Mouse (Mus musculus) forebrain, postnatal 0 days (tissue): ENCODE measurements at regions not wholly inside any gene's neighbourhood (a gene's known extent, or its start where the extent isn't known, plus 50 kb on each side); places are given as distances from the start of the nearest gene placed in this dataset.
A peak's percentile ranks its signal among the peaks of the same experiment; 100 is the strongest.

ENCODE experiments used
- ATAC-seq: fragments of 200-750 bp; cut with Nextera tagmentation; 2 replicates; pipeline ENCODE4 v1.8.0; 2017; ENCODE audit warnings: mild to moderate bottlenecking, moderate library complexity
- DNase-seq: peaks from one replicate; pipeline ENCODE4 v3.0.0-alpha.2; 2015
- H3K27ac ChIP-seq: fragments of 300-500 bp; sonication (generic); 2 replicates; pipeline ENCODE4 v1.5.1; 2014; ENCODE audit warnings: low read depth, mild to moderate bottlenecking, antibody characterized with exemption, low read length, moderate library complexity, mixed read lengths
- H3K27me3 ChIP-seq: fragments of 300-500 bp; sonication (generic); 2 replicates; pipeline ENCODE4 v1.6.1; 2014; ENCODE audit warnings: mild to moderate bottlenecking, low read length, mixed read lengths; ENCODE audit not compliant: insufficient read depth
- H3K36me3 ChIP-seq: fragments of 300-500 bp; sonication (generic); 2 replicates; pipeline ENCODE4 v1.6.1; 2014; ENCODE audit warnings: mild to moderate bottlenecking, moderate library complexity; ENCODE audit not compliant: insufficient read depth
- H3K4me1 ChIP-seq: fragments of 300-500 bp; sonication (generic); 2 replicates; pipeline ENCODE4 v1.6.1; 2014; ENCODE audit warnings: antibody characterized with exemption; ENCODE audit not compliant: insufficient read depth
- H3K4me2 ChIP-seq: fragments of 300-500 bp; sonication (generic); 2 replicates; pipeline ENCODE4 v1.6.1; 2014; ENCODE audit warnings: low read depth, mild to moderate bottlenecking, moderate library complexity
- H3K4me3 ChIP-seq: fragments of 300-500 bp; sonication (generic); 2 replicates; pipeline ENCODE4 v1.5.1; 2014; ENCODE audit warnings: low read depth, low read length, mixed read lengths
- H3K9ac ChIP-seq: fragments of 300-500 bp; sonication (generic); 2 replicates; pipeline ENCODE4 v1.6.1; 2014; ENCODE audit warnings: mild to moderate bottlenecking
- H3K9me3 ChIP-seq: fragments of 300-500 bp; sonication (generic); 2 replicates; pipeline ENCODE4 v1.6.1; 2016; ENCODE audit warnings: low read length
- CTCF ChIP-seq: sonication (generic); IDR thresholded peaks from 2 replicates; pipeline ENCODE4 v1.5.1; 2016; ENCODE audit warnings: antibody characterized with exemption, control low read depth, low read depth
- WGBS: fragments of 180-500 bp; shearing (Covaris S2); extraction: QIAGEN DNeasy Blood & Tissue Kit; methylation state at CpG from one replicate; pipeline ENCODE4 v1.1.7; 2014; 5-methylcytosine and 5-hydroxymethylcytosine counted together

- Histone ChIP-seq H3K9me3 (no peaks in the 10 kb centered on the region), H3K4me1 (no peaks in the 10 kb centered on the region), H3K27me3 (no peaks in the 10 kb centered on the region), H3K4me3 (no peak overlapping the region), H3K27ac (no peak overlapping the region), H3K36me3 (no peaks in the 10 kb centered on the region), H3K4me2 (no peak overlapping the region), H3K9ac (no peak overlapping the region)
- ATAC-seq, result no peak
- no peak for DNase-seq
- 50% methylated on average over 6 of the region's 6 CpGs for WGBS
- no peak for TF ChIP-seq CTCF
Observed at GRCm38 (mm10) chr3:132023342-132023741, 61.8 kb upstream of the Dkk2 start.

GRCm38 (mm10) chr3:132029112-132029511 is 56.0 kb upstream of the Dkk2 start:
- Histone ChIP-seq H3K36me3 (no peaks in the 10 kb centered on the region), H3K4me3 (no peak overlapping the region), H3K4me2 (no peak overlapping the region), H3K9ac (no peak overlapping the region), H3K9me3 (no peaks in the 10 kb centered on the region), H3K27ac (no peak overlapping the region), H3K27me3 (no peaks in the 10 kb centered on the region), H3K4me1 (0 out of 2 replicates have a peak, but pooled peaks cover 7% of the 10 kb centered on the region)
- ATAC-seq (no peak), DNase-seq (no peak)
- 97% methylated on average over 3 of the region's 3 CpGs for WGBS
- no peak for TF ChIP-seq CTCF

GRCm38 (mm10) chr3:132033078-132033713 is 51.9 kb upstream of the Dkk2 start:
- Histone ChIP-seq H3K4me2 (peak overlapping the region; percentile 24; the same call in 1 of the 2 replicates), H3K4me3 (no peak overlapping the region), H3K27ac (0 out of 2 replicates have a peak overlapping the region, but pooled peaks have one; percentile 21), H3K27me3 (no peaks in the 10 kb centered on the region), H3K4me1 (0 out of 2 replicates have a peak, but pooled peaks cover 7% of the 10 kb centered on the region), H3K9me3 (no peaks in the 10 kb centered on the region), H3K9ac (no peak overlapping the region), H3K36me3 (no peaks in the 10 kb centered on the region)
- no peak for TF ChIP-seq CTCF
- WGBS, result 9% methylated on average over 5 of the region's 5 CpGs
- ATAC-seq (peak; percentile 87), DNase-seq (peak; percentile 20)

GRCm38 (mm10) chr3:132035176-132035575 is 49.9 kb upstream of the Dkk2 start:
- H3K4me3 ChIP-seq, result no peak overlapping the region
- H3K9me3 ChIP-seq, result no peaks in the 10 kb centered on the region
- no peak overlapping the region for H3K27ac ChIP-seq
- no peaks in the 10 kb centered on the region for H3K27me3 ChIP-seq
- 0 out of 2 replicates have a peak, but pooled peaks cover 7% of the 10 kb centered on the region for H3K4me1 ChIP-seq
- 79% methylated on average over 2 of the region's 2 CpGs for WGBS
- TF ChIP-seq CTCF, result no peak
- H3K4me2 ChIP-seq, result no peak overlapping the region
- no peak for DNase-seq
- H3K36me3 ChIP-seq, result no peaks in the 10 kb centered on the region
- no peak for ATAC-seq
- no peak overlapping the region for H3K9ac ChIP-seq
